Mouse (Mus musculus) bone marrow, adult 2 months (tissue): ENCODE measurements around the gene Synpo2.

Experiments used
- CTCF ChIP-seq: fragments of 200-500 bp; IDR thresholded peaks from 2 replicates; pipeline ENCODE4 v1.5.1; 2011; ENCODE audit warnings: low read length, control low read depth; ENCODE audit not compliant: control insufficient read depth, insufficient read depth
- POLR2A ChIP-seq: fragments of 200-500 bp; IDR thresholded peaks from 2 replicates; pipeline ENCODE4 v1.6.1; 2011; ENCODE audit warnings: low read depth, mild to moderate bottlenecking, control low read depth, low read length, borderline replicate concordance; ENCODE audit not compliant: control insufficient read depth

DNA sequence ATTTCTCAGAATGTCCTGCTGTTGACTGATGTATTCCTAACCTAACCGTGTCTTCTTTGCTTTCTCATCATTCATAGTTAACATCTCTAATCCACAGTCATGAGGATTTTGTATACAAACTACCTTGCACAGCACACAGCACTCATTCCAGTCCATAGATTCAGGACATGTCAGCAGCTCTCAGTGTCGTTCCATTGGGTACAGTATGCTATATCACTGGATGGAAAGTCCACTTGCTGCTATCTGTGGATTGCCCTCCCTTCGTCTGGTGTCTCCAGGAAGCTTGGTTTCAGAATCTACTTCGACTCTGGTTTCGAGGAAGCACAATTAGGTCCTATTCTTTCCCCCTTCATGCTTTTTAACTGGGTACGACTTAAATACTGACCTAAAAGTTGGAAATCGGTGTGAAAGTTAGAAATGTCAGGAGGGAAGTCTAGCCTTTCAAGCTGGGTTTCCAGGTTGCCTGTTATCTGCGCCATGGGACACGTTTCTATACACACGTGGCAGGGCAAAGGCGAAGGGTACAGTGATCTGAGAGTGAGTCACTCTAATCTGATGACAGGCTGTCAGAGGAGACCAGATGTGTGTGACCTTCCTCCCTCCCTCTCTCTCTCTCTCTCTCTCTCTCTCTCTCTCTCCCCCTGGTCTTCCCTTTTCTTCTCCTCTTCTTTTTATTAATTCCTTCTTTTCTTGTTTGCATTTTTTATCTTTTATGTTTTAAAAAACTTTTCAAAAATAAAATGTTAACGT, 47.1 kb upstream of the Synpo2 start:
- TF ChIP-seq POLR2A (no peak), CTCF (no peak)
